Mouse (Mus musculus): ENCODE measurements around the gene Orc2.

The Orc2 gene

DNA sequence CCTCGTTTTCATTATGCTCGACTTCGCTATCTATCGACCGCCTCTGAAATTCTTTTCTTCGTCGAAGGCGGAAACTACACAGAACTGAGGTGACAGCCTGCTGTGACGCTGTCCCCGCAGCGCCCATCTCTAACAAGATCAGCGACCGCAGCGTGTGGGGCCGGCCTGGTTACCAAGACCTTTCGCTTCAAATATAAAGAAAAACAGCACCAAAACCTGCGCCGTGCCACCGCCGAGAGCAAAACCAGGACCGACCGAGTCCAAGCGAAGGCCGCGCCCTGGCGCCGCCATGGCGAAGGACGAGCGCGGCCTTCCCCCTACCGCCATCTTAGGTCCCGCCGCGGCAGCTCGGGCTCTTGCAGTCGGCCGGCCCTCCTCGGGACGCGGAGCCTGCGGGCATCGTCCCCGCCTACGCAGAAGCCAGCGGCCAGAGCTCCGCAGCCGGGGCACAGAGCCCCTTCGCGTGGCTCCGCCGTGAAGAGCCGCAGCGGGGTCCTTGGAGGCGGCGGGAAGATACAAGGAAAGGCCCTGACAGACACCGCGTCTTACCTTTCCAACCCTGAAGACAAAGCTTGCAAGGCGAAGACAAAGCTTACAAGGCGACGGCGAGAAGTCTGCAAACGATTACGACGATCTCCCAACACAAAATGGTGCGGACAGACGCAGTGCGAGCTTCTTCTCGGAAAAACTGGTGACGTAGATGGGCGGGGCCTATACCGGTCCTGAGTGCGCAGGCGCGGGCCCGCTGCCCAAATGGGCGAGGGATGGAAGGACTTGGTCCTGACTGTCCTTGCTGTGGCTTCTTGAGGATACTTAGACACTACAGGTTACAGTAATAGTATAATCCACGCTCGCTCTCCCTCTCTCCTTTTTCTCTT, 81.3 kb downstream of the Orc2 start, which contains the start of gene Clk1:
TSS of gene Clk1 (minus strand) at position 696 of the 878 bp plus-strand sequence.
- DNase-seq (ENCODE audit: low spot score) = peak; percentile 94

DNA sequence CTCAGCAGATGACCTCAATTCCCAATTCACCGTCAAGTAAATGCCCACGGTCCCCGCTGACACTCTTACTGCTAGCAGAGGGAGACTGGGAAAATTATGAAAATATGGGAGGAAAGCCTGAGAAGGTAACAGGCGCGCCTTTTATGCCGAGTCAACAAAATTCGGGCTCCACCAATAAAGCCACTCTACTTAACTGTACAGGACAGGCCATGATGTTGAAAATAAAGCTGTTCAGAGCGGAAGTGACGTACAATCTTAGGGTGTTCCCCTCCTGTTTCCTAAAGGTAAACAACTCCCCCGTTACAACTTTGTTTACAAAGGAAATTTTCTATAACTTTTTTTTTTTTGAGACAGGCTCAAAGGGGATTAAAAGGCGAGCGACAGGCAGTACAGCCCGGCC, 82.0 kb downstream of the Orc2 start:
- DNase-seq (ENCODE audit: low spot score) = no peak

DNA sequence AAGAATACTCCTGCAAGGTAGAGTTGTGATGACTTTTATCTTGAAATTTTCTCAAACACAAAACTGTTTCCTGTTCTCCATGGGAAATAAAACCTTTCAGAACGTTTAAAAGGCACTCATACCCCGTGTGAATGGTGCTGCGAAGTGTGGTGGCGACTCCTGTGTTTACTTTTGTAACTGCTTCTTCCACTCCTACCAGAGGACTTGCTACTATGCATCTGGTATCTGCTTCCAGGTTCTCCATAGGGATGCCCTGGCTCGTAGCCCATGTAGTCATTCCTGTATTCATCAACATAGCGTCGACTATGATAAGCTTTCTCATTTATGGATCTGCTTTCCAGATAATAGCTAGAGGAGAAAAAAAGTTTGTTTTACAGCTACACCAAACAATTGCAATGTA, 83.9 kb downstream of the Orc2 start:
- DNase-seq (ENCODE audit: low spot score) = no peak

DNA sequence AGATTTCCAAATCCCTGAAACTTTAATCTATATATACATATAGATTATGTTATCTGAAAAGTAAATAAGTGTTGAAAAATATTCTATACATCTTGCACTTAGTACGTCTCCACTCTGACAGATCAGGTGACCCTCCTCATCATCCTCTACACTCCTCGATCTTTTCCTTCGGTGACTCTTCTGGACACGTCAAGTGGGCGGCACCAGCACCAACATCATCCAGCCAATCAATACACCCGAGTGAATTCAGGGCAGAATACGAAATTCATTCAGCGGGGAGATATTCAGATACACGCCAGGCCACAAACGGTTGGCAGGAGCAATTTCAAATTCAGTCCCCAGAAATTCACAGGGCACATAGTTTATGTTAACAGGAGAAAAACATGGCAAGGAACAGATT, 84.9 kb downstream of the Orc2 start:
- no peak for DNase-seq (ENCODE audit: low spot score)

DNA sequence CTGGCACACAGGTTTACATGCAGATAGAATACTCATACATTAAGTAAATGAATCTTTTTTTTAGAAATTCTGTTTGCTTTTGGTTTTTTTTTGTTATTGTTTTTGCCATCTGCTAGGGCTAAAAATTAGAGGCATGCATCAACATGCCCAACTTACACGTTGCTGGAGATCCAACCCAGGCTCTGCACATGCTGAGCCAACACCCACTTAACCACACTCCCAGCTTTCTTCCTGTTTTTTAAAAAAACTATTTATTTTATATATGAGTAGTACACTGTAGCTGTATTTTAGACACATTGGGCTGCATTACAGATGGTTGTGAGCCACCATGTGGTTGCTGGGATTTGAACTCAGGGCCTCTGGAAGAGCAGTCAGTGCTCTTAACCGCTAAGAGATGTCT, 88.9 kb downstream of the Orc2 start:
- no peak for DNase-seq (ENCODE audit: low spot score)

DNA sequence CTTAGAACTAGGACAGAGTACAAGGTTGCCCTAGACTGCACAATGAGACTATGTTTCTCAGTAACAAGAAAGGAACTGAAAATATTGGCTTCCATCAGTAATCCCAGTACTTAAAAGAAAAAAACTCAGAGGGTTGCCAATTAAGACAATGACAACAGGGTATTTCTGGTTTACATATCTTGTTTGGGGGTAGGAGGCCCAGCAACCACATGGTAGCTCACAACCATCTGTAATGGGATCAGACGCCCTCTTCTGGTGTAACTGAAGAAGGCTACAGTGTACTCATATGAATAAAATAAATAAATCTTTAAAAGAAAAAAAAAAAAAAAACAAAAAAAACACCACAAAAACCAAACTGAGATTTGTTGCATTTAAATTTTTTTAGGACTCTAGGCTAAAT, 89.5 kb downstream of the Orc2 start:
- DNase-seq (ENCODE audit: low spot score) = no peak
